Comparison of ENCODE assay signal across 23 mouse cellular contexts in the genomic region with DNA sequence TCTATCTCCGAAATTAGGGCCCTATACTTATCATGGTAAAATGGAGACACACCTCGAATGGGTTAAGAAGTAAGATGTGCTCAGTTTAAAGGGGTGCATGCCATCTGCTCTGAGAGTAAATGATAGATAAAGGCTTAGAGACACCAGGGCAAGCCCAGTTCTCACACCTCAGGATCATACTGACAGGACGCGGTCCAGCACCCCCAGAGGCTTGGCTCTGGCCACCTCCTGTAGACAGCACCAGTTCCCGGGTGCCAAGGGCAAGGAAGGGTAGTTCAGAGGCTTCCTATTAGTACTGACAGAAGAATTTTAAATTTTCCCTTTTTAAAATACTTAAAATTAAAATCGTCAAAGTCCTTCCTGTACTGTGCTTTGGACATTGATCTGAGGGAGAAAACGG.
A peak's percentile ranks its signal among the peaks of the same experiment; 100 is the strongest.
DNase-seq lines count a peak whose midpoint lies in the region; ATAC-seq and TF ChIP-seq lines count a peak whose summit lies in the region.
"Had no signal": no experiment of that assay in that cellular context is flagged by ENCODE, and none has a peak within 500 bp of the region (broad histone marks: within the 10 kb centered on the region; RNA-seq: fewer than 3 reads in every experiment).

No protein-coding gene starts in this region.

- no peak overlapping the region for H3K9ac ChIP-seq in kidney, embryonic 15.5 days
- H3K9ac ChIP-seq: forebrain, embryonic 12.5 days; heart, embryonic 15.5 days; liver, postnatal 0 days; neural tube, embryonic 15.5 days; stomach, embryonic 15.5 days had no signal

- no peak overlapping the region for H3K4me2 ChIP-seq in kidney, embryonic 15.5 days
- H3K4me2 ChIP-seq: forebrain, embryonic 12.5 days; heart, embryonic 15.5 days; neural tube, embryonic 15.5 days; stomach, embryonic 15.5 days had no signal

- H3K9me3 ChIP-seq in kidney, embryonic 15.5 days (replicated peaks) = no peaks in the 10 kb centered on the region
- H3K9me3 ChIP-seq: embryonic facial prominence, embryonic 10.5 days; forebrain, embryonic 12.5 days; heart, embryonic 15.5 days; neural tube, embryonic 15.5 days; stomach, embryonic 15.5 days had no signal

- H3K4me3 ChIP-seq in kidney, adult 2 months (ENCODE audit: insufficient read depth, low read depth, low read length) = no peak overlapping the region
- H3K4me3 ChIP-seq in kidney, embryonic 15.5 days (replicated peaks) = no peak overlapping the region
- H3K4me3 ChIP-seq: embryonic facial prominence, embryonic 10.5 days; forebrain, embryonic 12.5 days; heart, embryonic 15.5 days; neural tube, embryonic 15.5 days; stomach, embryonic 15.5 days had no signal

- TF ChIP-seq CTCF in kidney, adult 2 months (conservative IDR thresholded peaks at IDR 0.05; ENCODE audit: insufficient read depth, insufficient read length, low read depth, low read length) = no peak

- no peak for TF ChIP-seq POLR2A in kidney, adult 2 months (IDR thresholded peaks at IDR 0.05; ENCODE audit: low read depth, low read length)

- no peak for ATAC-seq in kidney, embryonic 15.5 days (replicated peaks; ENCODE audit: low FRiP score)
- ATAC-seq: hindbrain, embryonic 16.5 days; intestine, postnatal 0 days; liver, postnatal 0 days; midbrain, embryonic 16.5 days had no signal

- H3K27ac ChIP-seq in kidney, adult 2 months (ENCODE audit: insufficient read depth, low read depth, low read length) = no peak overlapping the region
- no peak overlapping the region for H3K27ac ChIP-seq in kidney, embryonic 15.5 days
- H3K27ac ChIP-seq: embryonic facial prominence, embryonic 10.5 days; forebrain, embryonic 12.5 days; heart, embryonic 15.5 days; neural tube, embryonic 15.5 days; stomach, embryonic 15.5 days had no signal

- H3K4me1 ChIP-seq in kidney, adult 2 months (ENCODE audit: control insufficient read depth, insufficient read depth, low read length) = no peaks in the 10 kb centered on the region
- H3K4me1 ChIP-seq in kidney, embryonic 15.5 days = no peaks in the 10 kb centered on the region
- H3K4me1 ChIP-seq: embryonic facial prominence, embryonic 10.5 days; forebrain, embryonic 12.5 days; heart, embryonic 15.5 days; neural tube, embryonic 15.5 days; stomach, embryonic 15.5 days had no signal

- H3K27me3 ChIP-seq in kidney, adult 2 months (replicated peaks; ENCODE audit: control insufficient read depth, insufficient read depth, low read length) = no peaks in the 10 kb centered on the region
- no peaks in the 10 kb centered on the region for H3K27me3 ChIP-seq in kidney, embryonic 15.5 days
- H3K27me3 ChIP-seq: forebrain, embryonic 12.5 days; heart, embryonic 15.5 days; neural tube, embryonic 15.5 days; stomach, embryonic 15.5 days had no signal

- WGBS in kidney, adult 2 months = 62% methylated on average over 7 of the region's 7 CpGs
- 82% methylated on average over 7 of the region's 7 CpGs for WGBS in kidney, embryonic 15.5 days

- no peaks in the 10 kb centered on the region for H3K36me3 ChIP-seq in kidney, adult 2 months (ENCODE audit: control insufficient read depth, insufficient read depth, low read length)
- H3K36me3 ChIP-seq in kidney, embryonic 15.5 days = peaks cover 5% of the 10 kb centered on the region

- DNase-seq in kidney, adult 2 months = peak; percentile 42
- peak; percentile 35 for DNase-seq in cerebellum, adult 9-10 months
- peak; percentile 19 for DNase-seq in kidney, postnatal 10 days
- DNase-seq in Muller cell, postnatal 12 days (ENCODE audit: inconsistent ontology term) = no peak
- no peak for DNase-seq in embryo, embryonic 10.5 days (ENCODE audit: low spot score)
- DNase-seq in lung, postnatal 10 days = no peak
- DNase-seq: adrenal gland, adult 2 months; B cell, adult 2 months; gastrocnemius, postnatal 25 days; left cerebral cortex, postnatal 4 days; liver, postnatal 0 days; right cerebral cortex, postnatal 25 days; thymus, adult 18-20 months; thymus, postnatal 4 days had no signal

Comparison
In these comparisons a context has a peak if more than half of its experiments do, and no peak if none do; other contexts are left out.
1. DNase-seq: peak in kidney, adult 2 months (single experiment), cerebellum, adult 9-10 months (single experiment) and kidney, postnatal 10 days (single experiment); none in Muller cell, postnatal 12 days (single experiment), embryo, embryonic 10.5 days (single experiment) and lung, postnatal 10 days (single experiment).